Mouse (Mus musculus): ENCODE data around the gene Rad54l. TPM values are rescaled to one million over a fixed set of nuclear protein-coding genes. Genes with fewer than 3 reads are reported as not detected.

The Rad54l gene
- 0.54 and 4.0 TPM in 2 replicates for polyA plus RNA-seq (2012; rRNA removed; ENCODE audit: low replicate concordance)

DNA sequence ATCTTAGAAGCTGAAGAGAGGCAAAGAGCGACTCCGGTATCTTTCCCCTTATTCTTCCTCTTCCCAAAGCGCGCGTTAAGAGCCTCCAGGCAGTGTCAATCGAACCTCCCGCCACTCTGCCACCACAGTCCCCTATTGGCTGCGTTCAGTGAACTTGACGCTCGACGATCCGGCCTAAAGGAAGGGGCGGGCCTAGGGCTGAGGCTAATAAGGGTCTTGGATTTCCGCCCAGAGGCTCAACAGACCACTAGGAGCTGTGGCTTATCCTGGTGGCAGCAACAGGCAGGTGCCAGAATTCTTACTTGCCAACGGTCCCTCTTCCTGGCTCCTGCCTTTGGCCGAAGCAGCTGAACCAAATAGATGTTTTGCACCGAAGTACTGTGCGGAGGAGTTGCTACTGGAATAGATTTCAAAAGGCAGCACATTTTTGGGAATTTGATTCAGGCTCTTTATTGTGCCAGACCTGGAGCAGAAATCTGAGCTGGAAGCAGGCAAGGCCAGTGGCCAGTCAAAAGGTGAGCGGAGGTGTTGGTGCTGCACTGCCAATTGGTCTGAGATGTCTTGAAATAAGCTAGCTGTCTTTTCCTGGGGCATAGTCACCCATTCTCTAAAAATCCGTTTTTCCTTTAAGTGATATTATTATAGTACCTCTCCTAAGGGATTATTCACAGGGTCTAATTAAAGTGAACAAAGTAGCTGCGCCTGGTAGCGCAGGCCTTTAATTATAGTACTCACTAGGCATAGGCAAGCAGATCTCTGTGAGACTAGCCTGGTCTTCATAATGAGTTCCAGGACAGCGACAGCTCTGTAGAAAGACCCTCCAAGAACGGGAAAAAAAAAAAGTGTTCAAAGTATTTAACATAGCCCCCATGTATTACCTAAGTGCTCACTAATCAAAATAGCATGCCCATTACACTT is at the start of gene Rad54l, which contains the start of gene Pomgnt1:
TSS of gene Rad54l (minus strand) at position 89 of the 918 bp plus-strand sequence.
TSS of gene Pomgnt1 (plus strand) at position 239 of the 918 bp plus-strand sequence.

GRCm38 (mm10) chr4:116173072-116173471 is 49.6 kb upstream of the Rad54l start, which contains the start of the genes 1700042G07Rik and Gm49337:
1700042G07Rik (plus strand) TSS chr4:116173372.
Gm49337 (plus strand) TSS chr4:116173384.

DNA sequence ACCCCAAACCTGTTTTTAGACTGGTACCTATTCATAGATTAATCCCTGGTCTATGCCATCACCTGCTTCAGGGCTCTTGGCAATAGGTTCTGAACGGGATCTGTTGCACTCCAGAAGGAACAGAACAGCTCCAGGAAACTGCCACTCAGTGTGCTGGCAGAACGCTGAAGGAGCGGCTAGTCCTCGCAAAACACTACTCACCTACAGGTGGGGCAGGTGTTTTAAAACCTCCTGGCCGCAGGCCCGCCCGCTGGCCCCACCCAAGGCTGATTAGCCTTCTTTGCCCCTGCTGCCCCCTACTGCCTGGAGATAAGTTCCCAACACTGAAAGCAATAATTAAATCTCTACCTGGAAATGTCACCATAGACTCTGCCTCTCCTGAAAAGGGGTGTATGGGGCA is 43.9 kb upstream of the Rad54l start, which contains the start of gene Tspan1:
TSS of gene Tspan1 (minus strand) at position 198 of the 400 bp plus-strand sequence.

DNA sequence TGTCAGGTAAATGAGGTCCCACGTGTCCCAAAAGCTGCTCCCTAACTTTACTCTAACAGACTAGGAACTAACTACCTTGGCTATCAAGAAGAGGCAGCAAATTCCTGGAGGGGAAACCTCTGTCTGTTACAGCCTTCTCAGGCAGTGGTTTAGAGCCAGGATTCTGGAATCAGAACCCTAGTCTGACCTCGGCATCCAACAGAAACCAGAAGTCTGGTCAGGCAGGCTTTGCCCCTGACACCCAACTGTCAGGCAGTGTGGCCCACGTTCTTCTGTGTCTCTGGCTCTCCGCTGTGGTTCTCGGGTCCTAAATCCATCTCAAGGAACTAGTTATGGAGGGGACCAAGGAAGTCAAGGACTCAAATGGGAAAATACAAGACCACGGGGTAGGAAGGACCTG is 27.7 kb upstream of the Rad54l start, which contains the start of gene Lurap1:
TSS of gene Lurap1 (minus strand) at position 101 of the 400 bp plus-strand sequence.

DNA sequence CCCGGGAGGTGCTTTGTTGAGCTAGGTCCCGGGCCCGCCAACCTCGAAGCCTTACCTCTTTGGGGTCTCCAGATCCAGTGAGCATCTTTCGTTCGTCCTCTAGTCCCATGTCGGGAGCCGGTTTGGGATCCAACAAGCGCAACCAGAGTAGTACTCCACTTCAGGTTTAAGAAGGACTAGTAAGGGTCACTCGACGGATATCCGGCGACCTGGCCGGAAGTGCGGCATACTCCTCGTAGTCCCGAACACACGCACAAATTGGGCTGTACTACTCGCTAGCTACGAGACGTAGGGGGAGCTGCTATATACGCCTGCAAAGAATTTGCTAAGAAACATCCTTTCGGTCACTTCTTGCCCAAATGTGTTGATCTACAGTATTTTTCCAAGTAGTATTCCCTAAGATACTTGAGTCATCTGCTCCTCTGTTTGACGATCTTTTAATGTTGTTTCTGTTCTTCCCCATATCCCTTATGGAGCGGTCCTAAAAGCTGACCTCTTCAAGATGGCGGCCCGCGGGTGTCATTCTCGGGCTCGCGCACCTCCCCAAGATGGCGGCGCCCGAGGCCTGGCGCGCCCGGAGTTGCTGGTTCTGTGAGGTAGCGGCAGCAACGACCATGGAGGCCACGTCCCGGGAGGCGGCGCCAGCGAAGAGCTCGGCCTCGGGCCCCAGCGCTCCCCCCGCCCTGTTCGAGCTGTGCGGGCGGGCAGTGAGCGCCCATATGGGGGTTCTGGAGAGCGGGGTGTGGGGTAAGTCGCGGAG is 48.4 kb downstream of the Rad54l start, which contains the start of the genes Uqcrh and Lrrc41:
TSS of gene Uqcrh (minus strand) at position 211 of the 760 bp plus-strand sequence.
TSS of gene Lrrc41 (plus strand) at position 409 of the 760 bp plus-strand sequence.

DNA sequence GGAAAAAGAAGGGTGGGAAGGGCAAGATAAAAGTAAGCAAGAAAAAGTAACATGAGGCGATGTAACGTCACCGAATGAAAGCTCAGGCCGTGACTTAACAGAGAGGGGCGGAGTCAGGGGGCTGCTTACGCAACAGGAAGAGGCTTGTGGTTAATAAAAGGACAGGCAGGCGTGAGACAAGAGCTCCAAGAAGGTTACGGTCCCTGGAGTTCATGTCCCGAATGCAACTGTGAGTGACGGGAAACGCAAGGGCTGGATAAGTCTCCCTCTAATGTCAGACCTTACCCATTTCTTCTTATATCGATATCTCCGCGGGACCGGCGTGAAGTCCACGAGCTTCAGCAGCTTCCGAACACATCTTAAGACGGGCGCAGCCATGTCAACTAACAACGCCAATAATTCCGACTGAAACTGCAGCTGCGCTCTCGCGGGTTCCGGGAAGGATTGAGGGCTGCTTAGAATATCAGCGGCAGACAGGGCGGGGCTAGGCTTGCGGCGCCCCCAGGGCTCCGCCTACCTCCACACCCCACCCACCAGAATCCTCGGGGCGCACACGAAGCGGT is 70.0 kb downstream of the Rad54l start, which contains the start of gene Nsun4:
TSS of gene Nsun4 (minus strand) at position 478 of the 563 bp plus-strand sequence.

Other genes with a start within 250 kb of the Rad54l start
- 0.09 TPM in 1 of 2 replicates, not detected in the other for gene Kncn, start 239.3 kb downstream of the Rad54l start, polyA plus RNA-seq (2012; rRNA removed; ENCODE audit: low replicate concordance)
- not detected in 2 replicates for gene 6430628N08Rik, start 233.0 kb downstream of the Rad54l start, polyA plus RNA-seq (2012; rRNA removed; ENCODE audit: low replicate concordance)
- gene Dmbx1, start 183.8 kb downstream of the Rad54l start, polyA plus RNA-seq (2012; rRNA removed; ENCODE audit: low replicate concordance) = not detected in 2 replicates
- gene Faah, start 105.8 kb downstream of the Rad54l start, polyA plus RNA-seq (2012; rRNA removed; ENCODE audit: low replicate concordance) = 0.60 and 14.4 TPM in 2 replicates
- gene Nsun4, start 69.8 kb downstream of the Rad54l start, polyA plus RNA-seq (2012; rRNA removed; ENCODE audit: low replicate concordance) = 10.8 and 13.2 TPM in 2 replicates
- 175 and 187 TPM in 2 replicates for gene Uqcrh, start 48.6 kb downstream of the Rad54l start, polyA plus RNA-seq (2012; rRNA removed; ENCODE audit: low replicate concordance)
- 52.2 and 117 TPM in 2 replicates for gene Lrrc41, start 48.4 kb downstream of the Rad54l start, polyA plus RNA-seq (2012; rRNA removed; ENCODE audit: low replicate concordance)
- 45.4 and 72.7 TPM in 2 replicates for gene Pomgnt1, start 150 bp upstream of the Rad54l start, polyA plus RNA-seq (2012; rRNA removed; ENCODE audit: low replicate concordance)
- 3.0 and 6.1 TPM in 2 replicates for gene Lurap1, start 27.6 kb upstream of the Rad54l start, polyA plus RNA-seq (2012; rRNA removed; ENCODE audit: low replicate concordance)
- gene Tspan1, start 43.9 kb upstream of the Rad54l start, polyA plus RNA-seq (2012; rRNA removed; ENCODE audit: low replicate concordance) = 0.26 and 17.3 TPM in 2 replicates
- not detected in 2 replicates for gene 1700042G07Rik, start 49.7 kb upstream of the Rad54l start, polyA plus RNA-seq (2012; rRNA removed; ENCODE audit: low replicate concordance)
- gene Gm49337, start 49.7 kb upstream of the Rad54l start, polyA plus RNA-seq (2012; rRNA removed; ENCODE audit: low replicate concordance) = not detected in 2 replicates
- 15.4 and 31.2 TPM in 2 replicates for gene Pik3r3, start 97.9 kb upstream of the Rad54l start, polyA plus RNA-seq (2012; rRNA removed; ENCODE audit: low replicate concordance)